Mouse (Mus musculus) layer of hippocampus, adult 2 months (tissue): ENCODE results near the gene Cd19. TPM values are rescaled to one million over a fixed set of nuclear protein-coding genes. Genes with fewer than 3 reads are reported as not detected.
"Not testable (repeated sequence)": the region's sequence is repeated elsewhere in the genome, so short reads cannot be mapped to it uniquely, and the experiment has no call there.

Experiments
- DNase-seq, 2 experiments: peaks; one replicate each; pipeline ENCODE4 v3.0.0; 2022; ENCODE audit warnings: low spot score in 2 of 2
- H3K27ac ChIP-seq: fragments of 200-600 bp; 2 replicates; pipeline ENCODE4 v1.8.1; 2022
- H3K4me3 ChIP-seq: fragments of 200-600 bp; 2 replicates; pipeline ENCODE4 v1.8.1; 2022; ENCODE audit warnings: mild to moderate bottlenecking
- CTCF ChIP-seq: fragments of 200-600 bp; conservative IDR thresholded peaks from 2 replicates; pipeline ENCODE4 v1.8.1; 2022; ENCODE audit warnings: antibody characterized with exemption, mild to moderate bottlenecking, moderate library complexity
- total RNA-seq, 2 experiments: library from RNA; stranded (reverse); gene quantifications; 2 replicates each; pipeline ENCODE4 v1.2.3; 2021

Cd19 gene
- total RNA-seq, 2 experiments from 2014 or later = not detected

- DNase-seq = peak; percentile 98
- peak within 1 kb of the TSS; percentile 98 for H3K4me3 ChIP-seq
- TF ChIP-seq CTCF = no peak
- H3K27ac ChIP-seq = peak within 1 kb of the TSS; percentile 85
Measured at GRCm38 (mm10) chr7:126396298-126397119, 18.2 kb downstream of the Cd19 start, which contains the start of gene Nfatc2ip. Nfatc2ip (minus strand) TSS chr7:126396737.

GRCm38 (mm10) chr7:126392086-126392884, 22.4 kb downstream of the Cd19 start:
- DNase-seq, H3K27ac ChIP-seq, H3K4me3 ChIP-seq: not testable (repeated sequence)

- no peak for TF ChIP-seq CTCF
- no peak overlapping the region for H3K27ac ChIP-seq
- DNase-seq = no peak
- no peak overlapping the region for H3K4me3 ChIP-seq
Measured at GRCm38 (mm10) chr7:126388185-126388584, 26.5 kb downstream of the Cd19 start.

- TF ChIP-seq CTCF = no peak
- Histone ChIP-seq H3K27ac (no peak overlapping the region), H3K4me3 (no peak overlapping the region)
- DNase-seq = no peak
Measured at GRCm38 (mm10) chr7:126383565-126383964, 31.1 kb downstream of the Cd19 start.

GRCm38 (mm10) chr7:126377278-126378158, 37.2 kb downstream of the Cd19 start, which contains the start of gene Spns1:
Spns1 (minus strand) TSS chr7:126377450.
- Histone ChIP-seq H3K4me3 (peak within 1 kb of the TSS; percentile 77), H3K27ac (peak within 1 kb of the TSS; percentile 85)
- peak; percentile 98 for DNase-seq
- peak; percentile 77 for TF ChIP-seq CTCF

GRCm38 (mm10) chr7:126376903-126377277, 37.8 kb downstream of the Cd19 start:
- H3K27ac ChIP-seq = peak overlapping the region; percentile 85

GRCm38 (mm10) chr7:126375012-126375411, 39.7 kb downstream of the Cd19 start:
- Histone ChIP-seq H3K27ac (no peak overlapping the region), H3K4me3 (no peak overlapping the region)
- peak; percentile 51 for TF ChIP-seq CTCF
- DNase-seq = no peak

More at GRCm38 (mm10) chr7:126376903-126377277, 37.8 kb downstream of the Cd19 start:
- H3K4me3 ChIP-seq = peak overlapping the region; percentile 77
- no peak for DNase-seq
- no peak for TF ChIP-seq CTCF

- no peak for TF ChIP-seq CTCF
- DNase-seq = no peak
- H3K27ac ChIP-seq = no peak overlapping the region
- H3K4me3 ChIP-seq = no peak overlapping the region
Measured at GRCm38 (mm10) chr7:126374526-126374925, 40.2 kb downstream of the Cd19 start.

- Histone ChIP-seq H3K27ac (no peak overlapping the region), H3K4me3 (no peak overlapping the region)
- DNase-seq = no peak
- no peak for TF ChIP-seq CTCF
Measured at GRCm38 (mm10) chr7:126373007-126373406, 41.7 kb downstream of the Cd19 start.

GRCm38 (mm10) chr7:126369393-126369792, 45.3 kb downstream of the Cd19 start, which contains the start of gene Lat:
Lat (minus strand) TSS chr7:126369570.
- no peak for TF ChIP-seq CTCF
- H3K27ac ChIP-seq = no peak within 1 kb of the TSS
- no peak for DNase-seq
- H3K4me3 ChIP-seq = no peak within 1 kb of the TSS

GRCm38 (mm10) chr7:126368367-126368766, 46.3 kb downstream of the Cd19 start:
- DNase-seq = no peak

GRCm38 (mm10) chr7:126367636-126368035, 47.1 kb downstream of the Cd19 start:
- H3K4me3 ChIP-seq = no peak overlapping the region
- H3K27ac ChIP-seq = no peak overlapping the region
- DNase-seq = no peak
- no peak for TF ChIP-seq CTCF

More at GRCm38 (mm10) chr7:126368367-126368766, 46.3 kb downstream of the Cd19 start:
- Histone ChIP-seq H3K27ac (no peak overlapping the region), H3K4me3 (no peak overlapping the region)
- no peak for TF ChIP-seq CTCF
